Mouse (Mus musculus) layer of hippocampus, adult 8-10 months (tissue): ENCODE measurements around the gene Kctd18. TPM values are rescaled to one million over a fixed set of nuclear protein-coding genes. Genes with fewer than 3 reads are reported as not detected.

ENCODE experiments used
- DNase-seq, 2 experiments: peaks; one replicate each; pipeline ENCODE4 v3.0.0; 2022; ENCODE audit warnings: low spot score in 2 of 2
- total RNA-seq, 4 experiments: library from RNA; stranded (reverse); gene quantifications; 2 replicates each; pipeline ENCODE4 v1.2.4; 2022

Kctd18 gene
- total RNA-seq, 4 experiments from 2014 or later = 19.3 to 22.8 (median 20.5) TPM

- DNase-seq = no peak
Measured at GRCm38 (mm10) chr1:57991277-57991676, 27.5 kb downstream of the Kctd18 start.

DNA sequence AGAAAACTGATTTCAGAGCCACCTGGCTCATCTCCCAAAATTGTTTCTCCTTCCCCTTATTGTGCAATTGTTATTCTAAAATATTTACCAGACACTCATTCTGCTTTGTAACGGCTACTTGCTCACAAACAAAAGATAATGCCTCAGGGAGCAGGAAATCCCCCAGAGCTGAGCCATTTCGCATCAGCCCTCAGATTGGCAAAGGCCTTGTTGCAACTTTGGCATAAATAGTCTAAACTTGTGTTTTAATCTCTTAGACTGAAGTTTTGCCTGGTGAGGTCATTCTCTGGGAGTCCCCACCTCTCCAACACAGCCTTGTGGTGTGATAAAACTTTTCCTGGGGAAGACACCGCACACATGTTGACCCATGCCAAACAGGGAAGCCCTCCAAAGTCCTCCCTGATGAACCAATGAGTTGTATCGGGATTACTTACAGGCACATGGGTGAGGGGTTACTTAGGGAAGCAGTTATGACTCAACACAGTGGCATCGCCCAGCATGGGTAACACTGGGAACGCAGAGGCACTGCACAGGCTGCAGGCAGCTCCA lies 29.6 kb downstream of the Kctd18 start:
- DNase-seq = no peak

DNA sequence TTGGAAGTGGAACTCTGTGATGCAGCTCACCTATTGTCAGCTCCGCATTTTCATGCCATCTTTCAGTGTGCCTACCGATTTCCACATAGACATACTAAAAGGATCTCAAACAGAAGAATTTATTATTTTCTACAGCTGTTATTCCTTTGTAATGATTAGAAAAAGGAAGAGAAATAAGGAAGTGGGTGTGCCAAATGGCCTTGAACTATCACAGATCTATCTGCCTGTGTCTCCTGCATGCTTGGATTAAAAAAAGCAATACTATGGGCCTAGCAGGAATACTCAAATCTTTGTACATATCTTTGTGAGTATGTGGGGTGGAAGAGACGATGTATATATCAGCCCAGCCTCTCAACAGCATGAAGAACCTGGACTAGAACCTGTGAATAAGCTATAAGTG lies 41.9 kb downstream of the Kctd18 start:
- no peak for DNase-seq

DNA sequence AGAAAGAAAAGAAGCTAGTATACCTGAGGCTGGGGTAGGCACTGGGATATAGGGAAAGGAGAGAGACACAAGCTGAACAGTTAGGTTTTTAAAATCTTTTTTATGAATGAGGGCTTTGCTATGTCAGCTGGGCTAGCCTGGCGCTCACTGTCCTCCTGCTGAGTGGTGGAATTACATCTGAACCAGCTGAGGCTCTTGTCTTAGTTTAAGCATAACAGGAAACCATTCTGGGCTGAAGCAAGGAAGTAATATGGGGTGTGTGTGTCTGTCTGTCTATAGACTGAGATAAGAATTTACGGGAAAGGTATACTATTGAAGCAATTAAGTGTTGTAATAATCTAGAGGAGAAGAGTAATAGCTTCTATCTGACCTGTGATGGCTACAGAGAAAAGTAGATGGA lies 47.2 kb downstream of the Kctd18 start:
- no peak for DNase-seq

- peak; percentile 88 to 96 for DNase-seq
Measured at GRCm38 (mm10) chr1:57969327-57970271, 49.2 kb downstream of the Kctd18 start.

GRCm38 (mm10) chr1:57955774-57956173 lies 63.0 kb downstream of the Kctd18 start:
- no peak for DNase-seq

- no peak for DNase-seq
Measured at GRCm38 (mm10) chr1:57954376-57954765, 64.4 kb downstream of the Kctd18 start.

- no peak for DNase-seq
Measured at GRCm38 (mm10) chr1:57953586-57954375, 65.0 kb downstream of the Kctd18 start.

DNA sequence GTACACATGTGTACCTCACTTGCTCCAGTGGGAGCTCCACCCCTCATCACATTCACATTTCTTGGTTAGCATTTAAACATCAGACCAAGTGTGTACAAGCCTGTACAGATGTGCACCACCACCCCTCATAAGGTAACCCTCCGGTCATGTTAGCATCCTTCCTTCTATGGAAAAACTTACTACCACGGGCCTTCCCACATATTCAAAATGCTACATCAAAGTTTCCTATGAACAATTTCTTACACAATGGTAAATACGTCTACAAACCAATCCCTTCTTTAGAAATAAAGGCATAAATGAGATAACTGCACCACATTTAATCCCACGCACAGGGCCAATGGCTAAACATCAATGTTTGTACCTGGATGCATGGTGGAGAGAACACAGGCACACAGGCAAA lies 66.2 kb downstream of the Kctd18 start:
- no peak for DNase-seq

DNA sequence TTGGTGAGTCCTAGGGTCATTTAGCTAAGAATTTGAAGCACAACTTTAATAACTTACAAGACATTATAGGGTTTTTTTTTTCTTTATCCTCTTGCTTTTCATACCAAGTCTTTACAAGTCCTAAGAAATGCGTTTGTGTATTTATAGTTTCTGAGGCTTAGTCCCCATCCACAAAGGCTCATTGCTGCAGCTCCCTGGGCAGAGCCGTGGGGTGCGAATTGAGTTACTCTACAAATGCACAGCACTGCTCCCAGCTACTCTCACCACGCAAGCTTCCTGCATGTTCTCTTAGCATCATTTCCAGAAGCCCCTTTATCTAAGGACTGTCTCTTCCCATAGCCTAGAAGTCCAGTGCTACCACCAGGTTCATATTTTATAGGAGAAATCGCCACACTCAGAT lies 69.0 kb downstream of the Kctd18 start:
- DNase-seq = no peak

GRCm38 (mm10) chr1:57949195-57949594 lies 69.6 kb downstream of the Kctd18 start:
- DNase-seq = peak in 1 of 2 experiments; percentile 23

DNA sequence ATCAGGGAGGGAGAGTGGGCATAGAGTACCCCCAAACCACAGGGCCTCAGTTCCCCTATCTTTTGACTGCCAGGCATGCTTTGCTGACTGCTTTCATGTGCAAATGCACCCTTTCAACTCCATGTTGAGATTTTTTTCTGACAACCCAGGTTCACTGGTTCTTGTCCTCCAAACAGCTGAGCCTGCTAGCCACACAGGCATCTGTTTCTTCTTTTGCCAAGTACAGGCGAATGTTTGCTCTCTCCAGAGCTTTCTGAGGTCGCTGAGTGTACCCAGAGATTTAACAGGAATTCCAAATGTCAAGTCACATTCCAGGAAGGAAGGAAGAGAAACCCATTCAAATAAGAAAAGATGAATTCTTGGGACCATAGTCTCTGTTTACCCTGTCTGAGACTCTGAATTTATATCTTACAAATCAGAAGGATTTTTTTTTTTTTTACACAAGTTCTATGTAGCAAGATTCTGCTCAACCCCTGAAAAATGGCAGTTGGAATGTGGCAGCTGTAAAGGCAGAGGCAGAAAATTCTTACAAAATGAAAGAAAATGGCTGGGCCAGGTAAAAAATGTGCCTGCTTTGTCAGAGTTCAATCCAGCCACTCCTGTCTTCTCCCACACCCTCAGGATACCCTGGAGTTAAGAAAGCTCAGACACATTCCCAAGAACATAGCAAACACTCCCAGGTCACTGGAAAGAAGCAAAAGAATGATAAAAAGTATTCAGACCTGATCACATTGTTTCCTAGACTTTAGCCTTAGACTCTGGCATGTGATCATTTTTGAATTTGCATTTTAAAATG lies 71.0 kb downstream of the Kctd18 start:
- no peak for DNase-seq

DNA sequence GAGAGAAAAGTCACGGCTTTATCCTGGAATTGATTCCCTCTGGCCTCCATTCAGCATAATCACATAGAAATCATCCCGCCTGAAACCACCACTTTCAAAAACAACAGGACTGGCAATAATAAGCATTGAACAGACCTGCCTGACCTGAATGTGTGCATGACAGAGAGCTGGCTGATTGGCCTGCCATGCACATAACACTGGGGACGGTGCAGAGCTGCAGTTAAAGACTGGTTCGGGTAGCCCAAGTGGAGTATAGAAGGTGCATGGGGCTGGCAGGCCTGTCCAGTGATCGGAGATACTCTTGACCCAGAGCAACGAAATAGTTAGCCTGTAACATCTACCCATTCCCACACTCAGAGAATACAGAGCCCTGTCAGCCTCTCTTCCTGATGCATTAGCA lies 76.5 kb downstream of the Kctd18 start:
- no peak for DNase-seq

- no peak for DNase-seq
Measured at GRCm38 (mm10) chr1:57941734-57942133, 77.0 kb downstream of the Kctd18 start.

DNA sequence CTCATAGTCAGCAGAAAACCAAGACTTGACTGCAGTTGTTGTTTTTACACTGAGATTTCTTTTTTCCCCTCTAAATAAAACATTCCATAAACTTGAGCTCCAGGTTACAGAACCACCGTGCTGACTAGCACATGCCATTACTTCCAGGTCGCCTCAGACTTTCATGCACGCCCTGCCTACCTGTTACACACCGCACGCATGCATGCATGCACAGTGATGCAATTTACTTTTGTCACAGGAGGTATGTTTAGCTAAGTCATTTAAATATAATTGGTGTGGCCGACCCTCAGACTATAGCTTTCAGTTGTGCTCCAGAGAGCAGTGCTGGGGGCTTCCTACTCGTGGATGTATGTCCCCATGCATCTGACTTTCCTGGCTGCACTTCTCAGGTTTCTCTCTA lies 77.7 kb downstream of the Kctd18 start:
- no peak for DNase-seq

DNA sequence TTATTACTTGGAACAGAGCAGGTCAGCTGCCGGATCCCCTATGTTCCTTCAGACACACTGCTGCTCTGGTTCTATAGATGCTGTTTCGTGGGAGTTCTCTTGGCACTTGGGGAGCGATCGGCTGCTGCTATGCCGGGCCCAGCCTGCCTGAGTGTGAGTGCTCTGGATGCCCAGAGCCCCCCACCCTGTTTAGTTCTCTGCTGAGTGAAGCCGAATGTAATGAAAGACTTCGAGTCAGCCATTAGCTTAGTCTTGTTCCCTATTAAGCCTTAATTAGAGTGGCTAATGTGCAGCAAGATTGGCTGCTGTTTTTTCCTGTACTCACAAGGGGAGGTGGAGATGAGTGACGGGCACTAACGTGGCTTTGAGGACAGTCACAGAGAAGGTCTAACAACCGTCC lies 78.1 kb downstream of the Kctd18 start:
- no peak for DNase-seq

- DNase-seq = no peak
Measured at GRCm38 (mm10) chr1:57934287-57934686, 84.5 kb downstream of the Kctd18 start.

- DNase-seq = no peak
Measured at GRCm38 (mm10) chr1:57918567-57918966, 100.2 kb downstream of the Kctd18 start.

DNA sequence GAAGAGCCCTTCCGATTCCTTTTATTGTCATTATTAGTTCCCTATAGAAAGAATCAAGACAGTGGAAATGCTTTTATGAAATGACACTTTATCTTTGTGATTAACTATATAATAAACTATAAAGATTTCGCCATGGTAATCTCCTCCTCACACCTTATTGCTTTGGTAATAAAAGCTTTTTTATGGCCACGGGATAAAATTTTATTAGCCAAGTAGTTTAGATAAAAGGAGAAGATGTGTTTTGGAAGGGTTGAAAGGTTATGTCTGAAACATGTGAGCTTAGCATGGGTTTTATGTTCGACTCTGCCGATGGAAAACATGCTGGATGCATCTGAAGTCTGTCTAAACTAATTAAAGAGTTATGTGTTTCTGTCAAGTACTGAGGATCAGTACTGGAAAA lies 101.4 kb downstream of the Kctd18 start:
- DNase-seq = no peak

- DNase-seq = no peak
Measured at GRCm38 (mm10) chr1:57911561-57911960, 107.2 kb downstream of the Kctd18 start.

- DNase-seq = no peak
Measured at GRCm38 (mm10) chr1:57906312-57906711, 112.4 kb downstream of the Kctd18 start.
